In genomic region chr2:114419346-114419745, GRCm38 (mm10) we compare ENCODE assay signal across 24 mouse cellular contexts.
DNase-seq lines count a peak whose midpoint lies in the region; ATAC-seq and TF ChIP-seq lines count a peak whose summit lies in the region.
"Had no signal": no experiment of that assay in that cellular context is flagged by ENCODE, and none has a peak within 500 bp of the region (broad histone marks: within the 10 kb centered on the region; RNA-seq: fewer than 3 reads in every experiment).

No protein-coding gene starts in this region.

- TF ChIP-seq POLR2A in kidney, adult 2 months (IDR thresholded peaks at IDR 0.05; ENCODE audit: low read depth, low read length) = no peak

- no peaks in the 10 kb centered on the region for H3K36me3 ChIP-seq in kidney, adult 2 months (ENCODE audit: control insufficient read depth, insufficient read depth, low read length)
- H3K36me3 ChIP-seq in kidney, embryonic 16.5 days (ENCODE audit: insufficient read depth, low read length) = no peaks in the 10 kb centered on the region
- H3K36me3 ChIP-seq in midbrain, embryonic 11.5 days (ENCODE audit: control insufficient read depth, insufficient read depth, low read length) = no peaks in the 10 kb centered on the region
- no peaks in the 10 kb centered on the region for H3K36me3 ChIP-seq in midbrain, postnatal 0 days (ENCODE audit: insufficient read depth, low read length)
- H3K36me3 ChIP-seq: forebrain, embryonic 10.5 days; heart, embryonic 12.5 days; heart, embryonic 15.5 days; hindbrain, embryonic 10.5 days; hindbrain, embryonic 13.5 days had no signal

- H3K4me2 ChIP-seq in kidney, embryonic 16.5 days (replicated peaks; ENCODE audit: low read depth, low read length) = no peak overlapping the region
- H3K4me2 ChIP-seq in midbrain, embryonic 11.5 days = no peak overlapping the region
- H3K4me2 ChIP-seq in midbrain, postnatal 0 days (ENCODE audit: low read depth, low read length, poor library complexity, severe bottlenecking) = no peak overlapping the region
- H3K4me2 ChIP-seq: heart, embryonic 12.5 days; heart, embryonic 15.5 days; hindbrain, embryonic 13.5 days had no signal

- H3K9me3 ChIP-seq in kidney, embryonic 16.5 days (ENCODE audit: low read length) = no peaks in the 10 kb centered on the region
- no peaks in the 10 kb centered on the region for H3K9me3 ChIP-seq in midbrain, embryonic 11.5 days (ENCODE audit: control insufficient read depth, low read length)
- no peaks in the 10 kb centered on the region for H3K9me3 ChIP-seq in midbrain, postnatal 0 days (ENCODE audit: low read length)
- H3K9me3 ChIP-seq: forebrain, embryonic 10.5 days; heart, embryonic 12.5 days; heart, embryonic 15.5 days; hindbrain, embryonic 10.5 days had no signal

- TF ChIP-seq CTCF in kidney, adult 2 months (conservative IDR thresholded peaks at IDR 0.05; ENCODE audit: insufficient read depth, insufficient read length, low read depth, low read length) = no peak
- no peak for TF ChIP-seq CTCF in midbrain, postnatal 0 days (IDR thresholded peaks at IDR 0.05)
- no peak for TF ChIP-seq CTCF in gastrocnemius, adult 2 months (IDR thresholded peaks at IDR 0.05)

- no peak overlapping the region for H3K27ac ChIP-seq in kidney, adult 2 months (ENCODE audit: insufficient read depth, low read depth, low read length)
- peak overlapping the region; percentile 38; the same call in 1 of the 2 replicates for H3K27ac ChIP-seq in kidney, embryonic 16.5 days (ENCODE audit: low read length)
- no peak overlapping the region for H3K27ac ChIP-seq in midbrain, embryonic 11.5 days (ENCODE audit: low read depth, low read length)
- H3K27ac ChIP-seq in midbrain, postnatal 0 days (ENCODE audit: low read depth, low read length) = no peak overlapping the region
- no peak overlapping the region for H3K27ac ChIP-seq in gastrocnemius, adult 2 months
- H3K27ac ChIP-seq: forebrain, embryonic 10.5 days; heart, embryonic 15.5 days; hindbrain, embryonic 10.5 days; hindbrain, embryonic 13.5 days had no signal

- no peak overlapping the region for H3K4me3 ChIP-seq in kidney, adult 2 months (ENCODE audit: insufficient read depth, low read depth, low read length)
- H3K4me3 ChIP-seq in kidney, embryonic 16.5 days (ENCODE audit: low read length) = no peak overlapping the region
- H3K4me3 ChIP-seq in midbrain, embryonic 11.5 days (ENCODE audit: low read depth, low read length) = no peak overlapping the region
- H3K4me3 ChIP-seq in midbrain, postnatal 0 days (ENCODE audit: low read depth, low read length) = no peak overlapping the region
- no peak overlapping the region for H3K4me3 ChIP-seq in gastrocnemius, adult 2 months
- H3K4me3 ChIP-seq: forebrain, embryonic 10.5 days; heart, embryonic 12.5 days; heart, embryonic 15.5 days; hindbrain, embryonic 10.5 days; hindbrain, embryonic 13.5 days had no signal

- intact Hi-C loops in gastrocnemius, adult 2 months (cut with DNase I) = no loop called here

- no peaks in the 10 kb centered on the region for H3K27me3 ChIP-seq in kidney, adult 2 months (replicated peaks; ENCODE audit: control insufficient read depth, insufficient read depth, low read length)
- H3K27me3 ChIP-seq in kidney, embryonic 16.5 days (ENCODE audit: insufficient read depth, low read length) = no peaks in the 10 kb centered on the region
- no peaks in the 10 kb centered on the region for H3K27me3 ChIP-seq in midbrain, embryonic 11.5 days (ENCODE audit: control insufficient read depth, insufficient read depth, low read length)
- no peaks in the 10 kb centered on the region for H3K27me3 ChIP-seq in midbrain, postnatal 0 days (ENCODE audit: insufficient read depth, low read length)
- H3K27me3 ChIP-seq: heart, embryonic 12.5 days; heart, embryonic 15.5 days; hindbrain, embryonic 13.5 days had no signal

- no peaks in the 10 kb centered on the region for H3K4me1 ChIP-seq in kidney, adult 2 months (ENCODE audit: control insufficient read depth, insufficient read depth, low read length)
- no peaks in the 10 kb centered on the region for H3K4me1 ChIP-seq in kidney, embryonic 16.5 days (ENCODE audit: insufficient read depth, low read length)
- H3K4me1 ChIP-seq in midbrain, embryonic 11.5 days (ENCODE audit: control insufficient read depth, insufficient read depth, low read length) = no peaks in the 10 kb centered on the region
- H3K4me1 ChIP-seq in midbrain, postnatal 0 days (ENCODE audit: insufficient read depth, low read length) = no peaks in the 10 kb centered on the region
- H3K4me1 ChIP-seq: forebrain, embryonic 10.5 days; heart, embryonic 12.5 days; heart, embryonic 15.5 days; hindbrain, embryonic 10.5 days; hindbrain, embryonic 13.5 days had no signal

- ATAC-seq in kidney, embryonic 16.5 days (ENCODE audit: low FRiP score, low TSS enrichment) = no peak
- ATAC-seq in midbrain, embryonic 11.5 days (ENCODE audit: low FRiP score) = no peak
- ATAC-seq in midbrain, postnatal 0 days (ENCODE audit: low FRiP score) = no peak
- ATAC-seq: forebrain, embryonic 14.5 days; forebrain, postnatal 0 days; hindbrain, embryonic 16.5 days had no signal

- DNase-seq in kidney, adult 2 months = peak; percentile 4
- no peak for DNase-seq in kidney, postnatal 36 days
- DNase-seq in kidney, adult 11 months = no peak
- peak; percentile 76 for DNase-seq in midbrain, embryonic 11.5 days (ENCODE audit: low spot score, missing footprints)
- DNase-seq in midbrain, postnatal 0 days (ENCODE audit: low spot score) = no peak
- no peak for DNase-seq in gastrocnemius, adult 2 months
- DNase-seq: adrenal gland, adult 8-10 months; adrenal gland, postnatal 25 days; cerebellum, adult 11-12 months; cerebellum, adult 9-10 months; cerebellum, postnatal 14 days; forebrain, postnatal 0 days; gastrocnemius, postnatal 25 days; heart, adult 18-20 months; heart, postnatal 10 days; heart, postnatal 36 days had no signal

- no peak overlapping the region for H3K9ac ChIP-seq in kidney, embryonic 16.5 days (replicated peaks; ENCODE audit: low read length)
- no peak overlapping the region for H3K9ac ChIP-seq in midbrain, embryonic 11.5 days (ENCODE audit: low read length)
- no peak overlapping the region for H3K9ac ChIP-seq in midbrain, postnatal 0 days (replicated peaks; ENCODE audit: low read length, poor library complexity, severe bottlenecking)
- H3K9ac ChIP-seq: forebrain, postnatal 0 days; heart, embryonic 12.5 days; heart, embryonic 15.5 days; hindbrain, embryonic 13.5 days had no signal

- WGBS in kidney, adult 2 months = 49% methylated on average over 3 of the region's 3 CpGs
- 51% methylated on average over 3 of the region's 3 CpGs for WGBS in kidney, embryonic 16.5 days
- 65% methylated on average over 3 of the region's 3 CpGs for WGBS in midbrain, embryonic 11.5 days
- WGBS in midbrain, postnatal 0 days = 66% methylated on average over 3 of the region's 3 CpGs

Comparison
In these comparisons a context has a peak if more than half of its experiments do, and no peak if none do; other contexts are left out.
1. DNase-seq: peak in kidney, adult 2 months (single experiment) and midbrain, embryonic 11.5 days (single experiment); none in kidney, postnatal 36 days (0 of 2), kidney, adult 11 months (single experiment), midbrain, postnatal 0 days (single experiment) and gastrocnemius, adult 2 months (single experiment).